Comparison of ENCODE assay signal across 23 mouse cellular contexts in genomic region chr2:127909790-127910189, GRCm38 (mm10).
DNase-seq lines count a peak whose midpoint lies in the region; ATAC-seq lines count a peak whose summit lies in the region.
"Had no signal": no experiment of that assay in that cellular context is flagged by ENCODE, and none has a peak within 500 bp of the region (broad histone marks: within the 10 kb centered on the region; RNA-seq: fewer than 3 reads in every experiment).

No protein-coding gene starts in this region.

- H3K9me3 ChIP-seq in hindbrain, embryonic 10.5 days, result no peaks in the 10 kb centered on the region
- no peaks in the 10 kb centered on the region for H3K9me3 ChIP-seq in hindbrain, embryonic 14.5 days (ENCODE audit: control insufficient read depth, low read length)
- H3K9me3 ChIP-seq in embryonic facial prominence, embryonic 10.5 days, result no peaks in the 10 kb centered on the region
- H3K9me3 ChIP-seq in hindbrain, embryonic 12.5 days (replicated peaks), result no peaks in the 10 kb centered on the region
- H3K9me3 ChIP-seq: G1E; hindbrain, embryonic 15.5 days; intestine, embryonic 15.5 days had no signal

- WGBS in hindbrain, embryonic 10.5 days, result 92% methylated on average over 4 of the region's 4 CpGs
- WGBS in hindbrain, embryonic 14.5 days, result 88% methylated on average over 4 of the region's 4 CpGs
- 87% methylated on average over 4 of the region's 4 CpGs for WGBS in embryonic facial prominence, embryonic 10.5 days
- WGBS in hindbrain, embryonic 12.5 days, result 90% methylated on average over 4 of the region's 4 CpGs

- no peak overlapping the region for H3K4me2 ChIP-seq in hindbrain, embryonic 14.5 days (replicated peaks)
- H3K4me2 ChIP-seq in hindbrain, embryonic 12.5 days (replicated peaks), result no peak overlapping the region
- H3K4me2 ChIP-seq: heart, embryonic 11.5 days; hindbrain, embryonic 15.5 days; intestine, embryonic 15.5 days had no signal

- no peak for ATAC-seq in hindbrain, embryonic 14.5 days (ENCODE audit: low FRiP score)
- ATAC-seq in hindbrain, embryonic 12.5 days (ENCODE audit: low FRiP score), result no peak
- ATAC-seq: forebrain, embryonic 14.5 days; intestine, embryonic 15.5 days; Patski had no signal

- no peak for DNase-seq in hindbrain, embryonic 10.5 days (ENCODE audit: low spot score)
- no peak for DNase-seq in hindbrain, embryonic 14.5 days (ENCODE audit: low spot score)
- DNase-seq in embryonic facial prominence, embryonic 10.5 days (ENCODE audit: low spot score), result no peak
- peak; percentile 32 to 61 for DNase-seq in layer of hippocampus, adult 8-10 months (ENCODE audit: low spot score in 2 of 2)
- peak; percentile 37 to 45 for DNase-seq in layer of hippocampus, postnatal 36 days
- DNase-seq in ovary, postnatal 14 days (ENCODE audit: low spot score), result no peak
- DNase-seq in kidney, postnatal 36 days, result no peak
- DNase-seq: adrenal gland, postnatal 10 days; adrenal gland, postnatal 36 days; B cell, adult 2 months; cerebellum, adult 11 months; cerebellum, adult 8-10 months; cerebellum, postnatal 10 days; cerebellum, postnatal 36 days; embryo, embryonic 11 days; gastrocnemius, postnatal 25 days had no signal

- H3K4me3 ChIP-seq in hindbrain, embryonic 10.5 days, result no peak overlapping the region
- no peak overlapping the region for H3K4me3 ChIP-seq in hindbrain, embryonic 14.5 days (replicated peaks; ENCODE audit: low read length)
- no peak overlapping the region for H3K4me3 ChIP-seq in embryonic facial prominence, embryonic 10.5 days
- H3K4me3 ChIP-seq in hindbrain, embryonic 12.5 days, result no peak overlapping the region
- H3K4me3 ChIP-seq: hindbrain, embryonic 15.5 days; intestine, embryonic 15.5 days had no signal

- H3K36me3 ChIP-seq in hindbrain, embryonic 10.5 days, result no peaks in the 10 kb centered on the region
- no peaks in the 10 kb centered on the region for H3K36me3 ChIP-seq in hindbrain, embryonic 14.5 days (replicated peaks; ENCODE audit: control insufficient read depth, insufficient read depth)
- H3K36me3 ChIP-seq in embryonic facial prominence, embryonic 10.5 days (replicated peaks), result no peaks in the 10 kb centered on the region
- no peaks in the 10 kb centered on the region for H3K36me3 ChIP-seq in hindbrain, embryonic 12.5 days
- H3K36me3 ChIP-seq: G1E; hindbrain, embryonic 15.5 days; intestine, embryonic 15.5 days had no signal

- peaks cover 52% of the 10 kb centered on the region for H3K4me1 ChIP-seq in hindbrain, embryonic 10.5 days (replicated peaks)
- H3K4me1 ChIP-seq in hindbrain, embryonic 14.5 days (replicated peaks; ENCODE audit: control insufficient read depth, insufficient read depth, low read length), result no peaks in the 10 kb centered on the region
- H3K4me1 ChIP-seq in embryonic facial prominence, embryonic 10.5 days, result peaks cover 52% of the 10 kb centered on the region
- H3K4me1 ChIP-seq in hindbrain, embryonic 12.5 days, result peaks cover 21% of the 10 kb centered on the region
- H3K4me1 ChIP-seq: hindbrain, embryonic 15.5 days had no signal

- no peak overlapping the region for H3K9ac ChIP-seq in hindbrain, embryonic 14.5 days
- no peak overlapping the region for H3K9ac ChIP-seq in hindbrain, embryonic 12.5 days
- H3K9ac ChIP-seq: hindbrain, embryonic 15.5 days; intestine, embryonic 15.5 days had no signal

- H3K27me3 ChIP-seq in hindbrain, embryonic 10.5 days (ENCODE audit: insufficient read depth, poor library complexity, severe bottlenecking), result peaks cover 31% of the 10 kb centered on the region
- no peaks in the 10 kb centered on the region for H3K27me3 ChIP-seq in hindbrain, embryonic 14.5 days (ENCODE audit: control insufficient read depth, insufficient read depth, low read length)
- peaks cover 14% of the 10 kb centered on the region for H3K27me3 ChIP-seq in embryonic facial prominence, embryonic 10.5 days (replicated peaks; ENCODE audit: low read depth, poor library complexity, severe bottlenecking)
- peaks cover 3% of the 10 kb centered on the region; the same call in 1 of the 2 replicates for H3K27me3 ChIP-seq in hindbrain, embryonic 12.5 days
- H3K27me3 ChIP-seq: hindbrain, embryonic 15.5 days; intestine, embryonic 15.5 days had no signal

- peak overlapping the region; percentile 45; the same call in 1 of the 2 replicates for H3K27ac ChIP-seq in hindbrain, embryonic 10.5 days
- H3K27ac ChIP-seq in hindbrain, embryonic 14.5 days, result no peak overlapping the region
- peak overlapping the region; percentile 35 for H3K27ac ChIP-seq in embryonic facial prominence, embryonic 10.5 days (replicated peaks)
- no peak overlapping the region for H3K27ac ChIP-seq in hindbrain, embryonic 12.5 days
- H3K27ac ChIP-seq: hindbrain, embryonic 15.5 days; intestine, embryonic 15.5 days had no signal

Comparison
In these comparisons a context has a peak if more than half of its experiments do, and no peak if none do; other contexts are left out.
1. H3K27ac ChIP-seq: peak in hindbrain, embryonic 10.5 days (single experiment) and embryonic facial prominence, embryonic 10.5 days (single experiment); none in hindbrain, embryonic 14.5 days (single experiment) and hindbrain, embryonic 12.5 days (single experiment).
2. DNase-seq: peak in layer of hippocampus, adult 8-10 months (2 of 2) and layer of hippocampus, postnatal 36 days (2 of 2); none in hindbrain, embryonic 10.5 days (single experiment), hindbrain, embryonic 14.5 days (single experiment), embryonic facial prominence, embryonic 10.5 days (single experiment), ovary, postnatal 14 days (single experiment) and kidney, postnatal 36 days (0 of 2).